Mouse (Mus musculus) midbrain, embryonic 11.5 days (tissue): ENCODE results near the gene Foxn3. TPM values are rescaled to one million over a fixed set of nuclear protein-coding genes. Genes with fewer than 3 reads are reported as not detected.
A peak's percentile ranks its signal among the peaks of the same experiment; 100 is the strongest.

Source experiments
- ATAC-seq: fragments of 200-750 bp; cut with Nextera tagmentation; 2 replicates; pipeline ENCODE4 v1.8.0; 2017; ENCODE audit warnings: moderate TSS enrichment, moderate library complexity; ENCODE audit not compliant: low FRiP score
- DNase-seq: peaks from one replicate; pipeline ENCODE4 v3.0.0; 2015; ENCODE audit warnings: low spot score; ENCODE audit errors: missing footprints
- H3K27ac ChIP-seq: fragments of 300-500 bp; sonication (generic); 2 replicates; pipeline ENCODE4 v1.5.1; 2014; ENCODE audit warnings: low read depth, low read length
- H3K27me3 ChIP-seq: fragments of 300-500 bp; sonication (generic); 2 replicates; pipeline ENCODE4 v1.6.1; 2014; ENCODE audit warnings: mild to moderate bottlenecking, low read length, moderate library complexity, mixed read lengths; ENCODE audit not compliant: control insufficient read depth, insufficient read depth
- H3K36me3 ChIP-seq: fragments of 300-500 bp; sonication (generic); 2 replicates; pipeline ENCODE4 v1.6.1; 2014; ENCODE audit warnings: mild to moderate bottlenecking, low read length, moderate library complexity, mixed read lengths; ENCODE audit not compliant: control insufficient read depth, insufficient read depth
- H3K4me1 ChIP-seq: fragments of 300-500 bp; sonication (generic); 2 replicates; pipeline ENCODE4 v1.6.1; 2014; ENCODE audit warnings: low read length; ENCODE audit not compliant: control insufficient read depth, insufficient read depth
- H3K4me2 ChIP-seq: fragments of 300-500 bp; sonication (generic); 2 replicates; pipeline ENCODE4 v1.6.1; 2014; ENCODE audit warnings: mild to moderate bottlenecking, moderate library complexity
- H3K4me3 ChIP-seq: fragments of 300-500 bp; sonication (generic); 2 replicates; pipeline ENCODE4 v1.5.1; 2014; ENCODE audit warnings: low read depth, low read length
- H3K9ac ChIP-seq: fragments of 300-500 bp; sonication (generic); 2 replicates; pipeline ENCODE4 v1.6.1; 2014; ENCODE audit warnings: low read length
- H3K9me3 ChIP-seq: fragments of 300-500 bp; sonication (generic); 2 replicates; pipeline ENCODE4 v1.6.1; 2016; ENCODE audit warnings: low read length; ENCODE audit not compliant: control insufficient read depth
- WGBS: fragments of 180-500 bp; shearing (Covaris S2); extraction: QIAGEN DNeasy Blood & Tissue Kit; methylation state at CpG from one replicate; pipeline ENCODE4 v1.1.7; 2014; 5-methylcytosine and 5-hydroxymethylcytosine counted together
- polyA plus RNA-seq: library from polyadenylated mRNA; unstranded; fragments of >200 nt; fragmentation: Nextera tagmentation; extraction: Ambion mirVana; gene quantifications from 2 replicates; pipeline ENCODE4 v1.2.1, GENCODE M21; 2014

Foxn3 gene
- polyA plus RNA-seq, 1 experiment from 2014 or later: 73.8 TPM

DNA sequence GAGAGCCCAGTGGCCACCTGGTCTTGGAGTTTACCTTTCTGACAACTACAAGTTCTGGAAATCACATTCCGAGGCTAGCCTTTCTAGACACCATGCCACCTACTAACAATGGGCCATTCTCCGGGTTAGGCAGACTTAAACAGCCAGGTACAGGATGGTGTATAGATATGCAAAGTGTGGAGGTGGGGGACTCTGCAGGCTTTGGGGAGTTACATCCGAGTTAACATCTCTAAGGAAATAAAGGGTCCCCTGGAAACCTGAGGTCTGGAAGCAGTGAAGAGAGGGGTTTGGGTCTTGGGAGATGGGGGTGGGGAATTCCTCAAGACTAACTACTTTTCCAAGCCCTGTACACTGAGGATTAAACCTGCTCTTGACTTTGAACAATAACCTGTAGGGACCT, 150.9 kb downstream of the Foxn3 start:
- DNase-seq (no peak), ATAC-seq (no peak)
- no peaks in the 10 kb centered on the region for H3K27me3 ChIP-seq
- H3K4me3 ChIP-seq: no peak overlapping the region
- H3K4me1 ChIP-seq: no peaks in the 10 kb centered on the region
- no peak overlapping the region for H3K27ac ChIP-seq
- H3K9ac ChIP-seq: no peak overlapping the region
- H3K36me3 ChIP-seq: no peaks in the 10 kb centered on the region
- 35% methylated on average over 3 of the region's 3 CpGs for WGBS
- H3K9me3 ChIP-seq: no peaks in the 10 kb centered on the region
- no peak overlapping the region for H3K4me2 ChIP-seq

DNA sequence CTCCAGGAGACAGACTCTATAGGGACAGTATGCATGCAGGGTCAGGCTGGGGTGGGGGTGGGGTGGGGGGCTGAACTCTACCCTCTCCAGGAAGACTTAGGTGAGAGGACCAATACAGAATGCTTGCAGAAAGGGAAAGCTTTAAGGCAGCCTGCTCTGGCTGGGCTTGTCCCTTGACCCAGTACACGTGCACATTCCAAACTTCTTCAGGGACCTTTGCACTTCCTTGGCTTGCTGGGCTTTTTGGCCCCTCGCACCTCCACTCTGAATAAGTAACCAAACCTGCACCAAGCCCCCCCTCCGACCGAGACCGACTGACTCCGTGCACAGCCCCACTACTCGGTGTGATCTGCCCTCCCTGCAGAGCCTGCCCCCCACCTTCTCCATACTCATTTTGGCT, 151.3 kb downstream of the Foxn3 start:
- DNase-seq (no peak), ATAC-seq (no peak)
- H3K27ac ChIP-seq: no peak overlapping the region
- H3K4me2 ChIP-seq: no peak overlapping the region
- H3K9me3 ChIP-seq: no peaks in the 10 kb centered on the region
- no peaks in the 10 kb centered on the region for H3K36me3 ChIP-seq
- WGBS: 29% methylated on average over 7 of the region's 7 CpGs
- H3K4me3 ChIP-seq: no peak overlapping the region
- H3K27me3 ChIP-seq: no peaks in the 10 kb centered on the region
- 0 out of 2 replicates have a peak, but pooled peaks cover 2% of the 10 kb centered on the region for H3K4me1 ChIP-seq
- no peak overlapping the region for H3K9ac ChIP-seq

DNA sequence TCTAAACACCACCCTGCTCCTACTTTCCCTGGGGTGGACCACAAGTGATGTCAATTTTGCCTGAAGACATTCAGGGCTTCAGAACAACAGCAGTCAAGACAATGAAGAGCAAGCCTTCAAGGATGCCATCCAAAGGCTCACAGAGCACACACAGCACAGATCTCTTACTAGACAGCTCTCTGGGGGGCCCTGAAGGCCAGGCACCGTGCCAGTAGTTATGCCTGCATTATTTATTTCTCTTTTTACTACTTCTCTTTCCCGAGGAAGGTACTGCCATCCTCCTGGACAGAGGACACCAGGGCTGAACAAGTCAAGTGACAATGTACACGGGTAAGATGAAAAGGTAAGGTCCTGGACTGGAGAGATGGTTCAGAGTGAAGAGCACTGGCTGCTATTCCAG, 154.7 kb downstream of the Foxn3 start:
- Histone ChIP-seq H3K27me3 (no peaks in the 10 kb centered on the region), H3K9ac (no peak overlapping the region), H3K4me3 (no peak overlapping the region), H3K36me3 (no peaks in the 10 kb centered on the region), H3K27ac (no peak overlapping the region), H3K9me3 (peaks cover under 1% of the 10 kb centered on the region; the same call in 1 of the 2 replicates), H3K4me2 (no peak overlapping the region), H3K4me1 (peaks cover 2% of the 10 kb centered on the region)
- ATAC-seq: no peak
- 80% methylated on average over 3 of the region's 3 CpGs for WGBS
- no peak for DNase-seq

DNA sequence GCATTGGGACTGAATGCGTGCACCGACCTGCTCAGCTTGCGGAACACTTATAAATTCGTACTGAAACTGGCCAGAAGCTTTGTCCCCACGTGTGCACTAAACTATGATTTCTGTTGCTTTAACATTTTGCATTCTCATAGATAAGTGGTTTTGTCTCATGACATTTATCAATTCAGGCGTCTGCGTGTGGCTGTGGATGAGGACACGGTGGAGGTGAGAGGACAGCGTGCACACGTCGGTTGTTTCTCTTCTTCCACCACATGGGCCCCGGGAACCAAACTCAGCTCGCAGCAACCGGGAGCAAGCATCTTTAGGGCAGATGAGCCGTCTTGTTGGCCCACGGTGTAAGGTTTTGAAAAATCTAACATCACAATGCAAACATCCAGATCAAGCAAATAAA, 155.3 kb downstream of the Foxn3 start:
- Histone ChIP-seq H3K27me3 (no peaks in the 10 kb centered on the region), H3K4me1 (peaks cover 2% of the 10 kb centered on the region), H3K4me2 (no peak overlapping the region), H3K9ac (no peak overlapping the region), H3K27ac (no peak overlapping the region), H3K36me3 (no peaks in the 10 kb centered on the region), H3K4me3 (no peak overlapping the region), H3K9me3 (peaks cover 3% of the 10 kb centered on the region; the same call in 1 of the 2 replicates)
- ATAC-seq (no peak), DNase-seq (no peak)
- 93% methylated on average over 16 of the region's 16 CpGs for WGBS

DNA sequence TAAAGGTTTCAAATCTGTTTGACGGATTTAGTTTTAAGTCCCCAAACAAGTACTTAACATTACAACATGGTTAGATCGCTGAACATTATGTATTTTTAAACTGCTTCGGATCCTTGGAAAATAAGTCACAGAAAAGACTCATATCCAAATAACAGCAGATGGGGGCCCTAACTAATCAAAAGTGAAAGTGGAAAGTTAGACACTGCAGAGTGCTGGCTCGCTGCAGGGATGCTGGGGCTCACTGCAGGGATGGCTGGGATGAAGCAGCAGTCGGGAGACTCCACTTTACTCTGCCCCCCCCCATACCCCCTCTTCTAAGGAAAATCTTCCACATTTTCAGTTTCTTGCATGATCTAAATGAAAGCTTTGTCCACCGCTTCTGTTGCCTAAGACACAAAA, 156.1 kb downstream of the Foxn3 start:
- H3K36me3 ChIP-seq: no peaks in the 10 kb centered on the region
- peaks cover 3% of the 10 kb centered on the region; the same call in 1 of the 2 replicates for H3K9me3 ChIP-seq
- ATAC-seq (no peak), DNase-seq (no peak)
- no peaks in the 10 kb centered on the region for H3K27me3 ChIP-seq
- H3K27ac ChIP-seq: no peak overlapping the region
- H3K4me1 ChIP-seq: peaks cover 2% of the 10 kb centered on the region
- no peak overlapping the region for H3K4me2 ChIP-seq
- no peak overlapping the region for H3K9ac ChIP-seq
- H3K4me3 ChIP-seq: no peak overlapping the region
- WGBS: 84% methylated on average over 6 of the region's 6 CpGs

DNA sequence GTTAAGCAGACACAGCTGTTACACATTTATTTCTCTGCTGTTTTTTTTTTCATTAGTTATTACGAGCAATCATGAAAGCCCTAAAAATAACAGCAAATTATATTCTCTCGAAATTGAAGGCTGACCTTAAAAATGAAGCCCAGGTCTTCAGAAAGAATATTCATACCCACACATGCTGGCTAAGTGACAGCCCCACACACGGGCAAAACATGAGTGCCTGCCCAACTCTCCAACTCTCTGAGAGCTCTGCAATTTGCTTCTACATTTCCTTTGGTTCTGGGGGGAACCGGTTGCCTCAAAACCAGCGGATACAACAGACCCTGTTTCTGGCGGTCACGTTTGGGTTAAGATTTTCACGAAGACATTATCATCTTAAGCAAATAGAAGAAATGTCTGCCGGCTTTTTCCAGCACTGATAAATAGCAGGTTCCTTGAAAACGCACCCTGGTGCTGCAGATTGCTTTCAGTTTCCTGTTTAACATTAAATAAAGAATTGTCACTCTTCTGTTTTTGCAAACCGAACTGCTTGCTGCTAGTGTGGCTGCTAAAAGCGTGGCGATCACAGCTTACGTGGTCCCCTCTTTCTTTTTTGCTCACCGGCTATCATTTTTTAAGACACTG, 156.6 kb downstream of the Foxn3 start:
- Histone ChIP-seq H3K36me3 (no peaks in the 10 kb centered on the region), H3K9me3 (peaks cover 3% of the 10 kb centered on the region; the same call in 1 of the 2 replicates), H3K27ac (no peak overlapping the region), H3K27me3 (no peaks in the 10 kb centered on the region), H3K4me3 (no peak overlapping the region), H3K9ac (no peak overlapping the region), H3K4me1 (peaks cover 2% of the 10 kb centered on the region), H3K4me2 (no peak overlapping the region)
- DNase-seq (no peak), ATAC-seq (no peak)
- WGBS: 86% methylated on average over 15 of the region's 15 CpGs

DNA sequence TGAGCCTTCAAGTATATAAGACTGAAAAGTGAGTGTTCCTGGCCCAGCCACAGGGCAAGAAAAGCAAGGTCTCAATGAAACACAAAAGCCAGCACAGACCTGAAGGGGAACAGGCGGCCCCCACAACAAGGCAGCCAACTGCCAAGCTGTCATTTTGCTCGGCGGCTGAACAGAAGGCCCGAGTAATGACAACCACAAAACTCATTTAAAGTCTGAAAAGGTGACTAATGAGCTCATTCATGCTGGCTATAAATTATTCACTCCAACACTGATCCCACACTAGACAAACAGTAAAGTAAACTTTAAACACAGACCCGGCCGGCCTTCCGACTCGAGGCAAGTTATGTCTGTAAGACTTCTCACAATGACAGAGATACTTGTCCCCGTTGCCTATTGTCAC, 157.1 kb downstream of the Foxn3 start:
- 54% methylated on average over 9 of the region's 9 CpGs for WGBS
- H3K9ac ChIP-seq: no peak overlapping the region
- no peak overlapping the region for H3K4me2 ChIP-seq
- no peaks in the 10 kb centered on the region for H3K36me3 ChIP-seq
- H3K4me1 ChIP-seq: peaks cover 2% of the 10 kb centered on the region
- H3K9me3 ChIP-seq: peaks cover 3% of the 10 kb centered on the region; the same call in 1 of the 2 replicates
- DNase-seq (no peak), ATAC-seq (peak; percentile 76)
- H3K27ac ChIP-seq: no peak overlapping the region
- no peak overlapping the region for H3K4me3 ChIP-seq
- no peaks in the 10 kb centered on the region for H3K27me3 ChIP-seq

DNA sequence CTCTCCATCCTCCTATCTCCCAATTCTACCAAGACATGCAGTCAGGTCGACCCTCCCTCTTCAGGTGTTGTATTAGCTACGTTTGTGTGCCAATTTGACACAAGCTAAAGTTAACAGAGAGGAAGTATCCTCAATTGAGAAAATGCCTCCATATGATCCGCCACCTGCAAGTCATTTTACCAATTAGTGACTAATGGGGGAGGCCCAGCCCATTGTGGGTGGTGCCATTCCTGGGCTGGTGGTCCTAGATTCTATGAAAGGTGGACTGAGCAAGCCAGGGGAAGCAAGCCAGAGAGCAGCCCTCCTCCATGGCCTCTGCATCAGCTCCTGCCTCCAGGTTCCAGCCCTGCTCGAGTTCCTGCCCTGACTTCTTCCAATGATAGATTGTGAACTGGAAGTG, 158.0 kb downstream of the Foxn3 start:
- Histone ChIP-seq H3K4me1 (peaks cover 2% of the 10 kb centered on the region), H3K4me2 (no peak overlapping the region), H3K36me3 (no peaks in the 10 kb centered on the region), H3K27ac (no peak overlapping the region), H3K27me3 (no peaks in the 10 kb centered on the region), H3K4me3 (no peak overlapping the region), H3K9me3 (peaks cover 3% of the 10 kb centered on the region; the same call in 1 of the 2 replicates), H3K9ac (no peak overlapping the region)
- 85% methylated on average over 4 of the region's 4 CpGs for WGBS
- no peak for DNase-seq
- no peak for ATAC-seq

DNA sequence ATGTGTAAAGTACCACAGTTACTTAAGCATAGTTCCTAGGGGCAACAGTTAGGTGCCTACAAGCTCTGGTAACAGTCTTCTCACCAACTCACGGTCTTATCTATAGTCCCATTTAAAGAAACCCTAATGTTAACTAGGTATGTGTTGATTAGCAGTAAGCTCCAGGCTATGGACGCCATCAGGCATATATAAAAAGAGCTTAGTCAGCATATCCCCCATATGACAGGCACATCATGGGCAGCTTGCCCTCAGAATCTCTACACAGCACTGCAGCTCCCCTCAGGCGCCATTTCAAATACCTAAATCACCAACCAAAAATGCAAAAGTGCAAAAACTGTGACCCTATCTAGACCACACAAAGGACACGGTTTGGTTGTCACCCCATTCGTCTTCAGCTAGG, 160.4 kb downstream of the Foxn3 start:
- H3K4me1 ChIP-seq: peaks cover 2% of the 10 kb centered on the region
- peaks cover 3% of the 10 kb centered on the region; the same call in 1 of the 2 replicates for H3K9me3 ChIP-seq
- H3K4me2 ChIP-seq: no peak overlapping the region
- H3K9ac ChIP-seq: no peak overlapping the region
- no peak for DNase-seq
- no peaks in the 10 kb centered on the region for H3K36me3 ChIP-seq
- H3K27ac ChIP-seq: no peak overlapping the region
- H3K4me3 ChIP-seq: no peak overlapping the region
- WGBS: 91% methylated on average over 5 of the region's 5 CpGs
- no peak for ATAC-seq
- H3K27me3 ChIP-seq: no peaks in the 10 kb centered on the region
